12 mouse cellular contexts compared by ENCODE assay signal in genomic region chr11:119557940-119558869, GRCm38 (mm10). TPM values are rescaled to one million over a fixed set of nuclear protein-coding genes. Genes with fewer than 3 reads are reported as not detected.
DNase-seq lines count a peak whose midpoint lies in the region; ATAC-seq and TF ChIP-seq lines count a peak whose summit lies in the region.
"Had no signal": no experiment of that assay in that cellular context is flagged by ENCODE, and none has a peak within 500 bp of the region (broad histone marks: within the 10 kb centered on the region; RNA-seq: fewer than 3 reads in every experiment).

No protein-coding gene starts in this region.

- no peak for TF ChIP-seq POLR2A in brain, embryonic 14.5 days (IDR thresholded peaks at IDR 0.05; ENCODE audit: borderline replicate concordance, extremely low read depth, insufficient read depth, insufficient read length, poor library complexity, severe bottlenecking)

- peak overlapping the region; percentile 44; the same call in 1 of the 2 replicates for H3K27ac ChIP-seq in forebrain, embryonic 16.5 days (ENCODE audit: low read length)
- peak overlapping the region; percentile 85 for H3K27ac ChIP-seq in midbrain, embryonic 10.5 days (replicated peaks)

- WGBS in forebrain, embryonic 16.5 days, result 11% methylated on average over 14 of the region's 17 CpGs
- 21% methylated on average over 17 of the region's 17 CpGs for WGBS in midbrain, embryonic 10.5 days

- TF ChIP-seq CTCF in brain, embryonic 14.5 days (IDR thresholded peaks at IDR 0.05; ENCODE audit: borderline replicate concordance, extremely low read depth, insufficient read depth, insufficient read length), result no peak

- H3K9ac ChIP-seq in forebrain, embryonic 16.5 days (replicated peaks; ENCODE audit: low read depth, low read length), result peak overlapping the region; percentile 30

- H3K9me3 ChIP-seq in forebrain, embryonic 16.5 days (ENCODE audit: control insufficient read depth, low read length), result no peaks in the 10 kb centered on the region
- no peaks in the 10 kb centered on the region for H3K9me3 ChIP-seq in midbrain, embryonic 10.5 days (replicated peaks)

- ATAC-seq in forebrain, embryonic 16.5 days, result 0 out of 2 replicates have a peak, but pooled peaks have one; percentile 36

- DNase-seq in MN1 (ENCODE audit: low spot score), result peak; percentile 53
- peak; percentile 82 for DNase-seq in brain, embryonic 14.5 days (ENCODE audit: low read depth)
- DNase-seq in midbrain, embryonic 10.5 days (ENCODE audit: low spot score), result no peak
- DNase-seq in adrenal gland, postnatal 36 days, result no peak
- DNase-seq in layer of hippocampus, postnatal 14 days (ENCODE audit: low spot score in 2 of 2), result no peak
- no peak for DNase-seq in thymus, postnatal 25 days
- DNase-seq: cerebellum, adult 11 months; kidney, adult 9 months; lung, postnatal 36 days; thymus, postnatal 36 days had no signal

- H3K36me3 ChIP-seq in forebrain, embryonic 16.5 days (ENCODE audit: control insufficient read depth, insufficient read depth), result no peaks in the 10 kb centered on the region
- H3K36me3 ChIP-seq in midbrain, embryonic 10.5 days, result no peaks in the 10 kb centered on the region

- H3K4me1 ChIP-seq in forebrain, embryonic 16.5 days (replicated peaks; ENCODE audit: control insufficient read depth, insufficient read depth, low read length), result peaks cover 20% of the 10 kb centered on the region
- peaks cover 40% of the 10 kb centered on the region for H3K4me1 ChIP-seq in midbrain, embryonic 10.5 days

- H3K4me2 ChIP-seq in forebrain, embryonic 16.5 days (ENCODE audit: low read length), result 0 out of 2 replicates have a peak overlapping the region, but pooled peaks have one; percentile 4

- H3K27me3 ChIP-seq in forebrain, embryonic 16.5 days (replicated peaks; ENCODE audit: control insufficient read depth, insufficient read depth, low read length), result no peaks in the 10 kb centered on the region
- peaks cover 99% of the 10 kb centered on the region for H3K27me3 ChIP-seq in midbrain, embryonic 10.5 days (ENCODE audit: low read depth, poor library complexity, severe bottlenecking)

- H3K4me3 ChIP-seq in forebrain, embryonic 16.5 days (replicated peaks; ENCODE audit: low read length), result no peak overlapping the region
- peak overlapping the region; percentile 39 for H3K4me3 ChIP-seq in midbrain, embryonic 10.5 days
- H3K4me3 ChIP-seq: erythroblast, embryonic 14.5 days had no signal

RNA-seq across cellular contexts. Expression of gene Nptx1, which starts 10.7 kb away (rescaled TPM):
- 9.2 and 14.7 TPM in 2 replicates for polyA plus RNA-seq in brain, embryonic 14.5 days (2012; rRNA removed)
- 8.6 and 9.8 TPM in 2 replicates for polyA plus RNA-seq in forebrain, embryonic 16.5 days (2015; fragmentation: Nextera tagmentation; extraction: Ambion mirVana)
- 1.1 and 1.6 TPM in 2 replicates for polyA plus RNA-seq in midbrain, embryonic 10.5 days (2016; fragmentation: Nextera tagmentation; extraction: Ambion mirVana)
- 1 to 10 TPM; 2.1 to 8.3 TPM for total RNA-seq in adrenal gland, postnatal 36 days (2021)
- total RNA-seq in layer of hippocampus, postnatal 14 days (2021), result 100 to 1,000 TPM; 297 to 306 TPM
- polyA plus RNA-seq: erythroblast, embryonic 14.5 days had no signal

RNA-seq across cellular contexts. Expression of gene Rptor, which starts 44.5 kb away (rescaled TPM):
- polyA plus RNA-seq in brain, embryonic 14.5 days (2012; rRNA removed), result 23.4 and 34.4 TPM in 2 replicates
- 8.5 and 11.3 TPM in 2 replicates for polyA plus RNA-seq in forebrain, embryonic 16.5 days (2015; fragmentation: Nextera tagmentation; extraction: Ambion mirVana)
- 11.0 and 12.1 TPM in 2 replicates for polyA plus RNA-seq in midbrain, embryonic 10.5 days (2016; fragmentation: Nextera tagmentation; extraction: Ambion mirVana)
- total RNA-seq in adrenal gland, postnatal 36 days (2021), result 10 to 100 TPM; 50.0 to 51.9 TPM
- total RNA-seq in layer of hippocampus, postnatal 14 days (2021), result 10 to 100 TPM; 53.4 to 54.1 TPM

Comparison
In these comparisons a context has a peak if more than half of its experiments do, and no peak if none do; other contexts are left out.
1. DNase-seq: peak in MN1 (single experiment) and brain, embryonic 14.5 days (single experiment); none in midbrain, embryonic 10.5 days (single experiment), adrenal gland, postnatal 36 days (0 of 2), layer of hippocampus, postnatal 14 days (0 of 2) and thymus, postnatal 25 days (single experiment).